Mouse (Mus musculus) testis, adult 2 months (tissue): ENCODE measurements around the gene March11. TPM values are rescaled to one million over a fixed set of nuclear protein-coding genes. Genes with fewer than 3 reads are reported as not detected.

Source experiments
- H3K27ac ChIP-seq: fragments of 200-500 bp; 2 replicates; pipeline ENCODE4 v1.5.1; 2012; ENCODE audit warnings: low read depth, low read length; ENCODE audit not compliant: control insufficient read depth, insufficient read depth
- H3K27me3 ChIP-seq: fragments of 200-500 bp; 2 replicates; pipeline ENCODE4 v1.6.1; 2012; ENCODE audit warnings: mild to moderate bottlenecking, low read length, moderate library complexity; ENCODE audit not compliant: control insufficient read depth, insufficient read depth
- H3K36me3 ChIP-seq: fragments of 200-500 bp; 2 replicates; pipeline ENCODE4 v1.6.1; 2012; ENCODE audit warnings: mild to moderate bottlenecking, low read length; ENCODE audit not compliant: control insufficient read depth, insufficient read depth
- H3K4me1 ChIP-seq: fragments of 200-500 bp; 2 replicates; pipeline ENCODE4 v1.6.1; 2012; ENCODE audit warnings: low read length; ENCODE audit not compliant: control insufficient read depth, insufficient read depth
- H3K4me3 ChIP-seq: fragments of 200-500 bp; 2 replicates; pipeline ENCODE4 v1.5.1; 2012; ENCODE audit warnings: low read depth, mild to moderate bottlenecking, low read length, moderate library complexity, mixed read lengths; ENCODE audit not compliant: control insufficient read depth
- CTCF ChIP-seq: fragments of 200-500 bp; IDR thresholded peaks from 2 replicates; pipeline ENCODE4 v1.5.1; 2012; ENCODE audit warnings: low read depth, mild to moderate bottlenecking, inconsistent platforms, low read length, moderate library complexity; ENCODE audit not compliant: control insufficient read depth, insufficient read depth, insufficient replicate concordance
- POLR2A ChIP-seq: fragments of 200-500 bp; IDR thresholded peaks from 2 replicates; pipeline ENCODE4 v1.6.1; 2012; ENCODE audit warnings: low read depth, mild to moderate bottlenecking, inconsistent platforms, low read length, moderate library complexity; ENCODE audit not compliant: control insufficient read depth
- polyA plus RNA-seq: library from polyadenylated mRNA; depleted of rRNA; stranded (reverse); fragments of >200 nt; gene quantifications from 2 replicates; pipeline ENCODE4 v1.2.3, GENCODE M21; 2012

March11 gene
- polyA plus RNA-seq, 1 experiment: 534 TPM

GRCm38 (mm10) chr15:26373759-26374158, 64.9 kb downstream of the March11 start:
- TF ChIP-seq CTCF (no peak), POLR2A (no peak)
- Histone ChIP-seq H3K4me1 (no peaks in the 10 kb centered on the region), H3K27ac (no peak overlapping the region), H3K4me3 (no peak overlapping the region), H3K27me3 (no peaks in the 10 kb centered on the region), H3K36me3 (no peaks in the 10 kb centered on the region)

DNA sequence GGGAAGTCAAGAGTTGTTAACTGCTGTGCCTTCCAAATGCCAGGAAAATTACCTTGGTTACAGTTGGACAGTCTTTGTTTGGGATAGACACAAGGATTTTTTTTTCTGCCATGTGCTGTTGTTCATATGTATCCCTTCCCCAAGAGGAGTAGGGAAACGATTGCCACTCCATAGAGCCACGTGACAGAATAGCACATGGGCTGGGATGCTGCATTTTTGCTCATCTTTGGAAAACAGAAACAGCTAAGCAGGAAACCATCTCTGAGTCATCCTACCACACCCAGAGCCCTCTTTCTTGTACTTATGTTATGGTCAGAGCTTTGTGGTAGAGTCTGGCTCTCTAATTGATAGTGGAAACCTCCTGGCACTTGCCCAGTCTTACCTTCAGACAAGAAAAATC, 65.4 kb downstream of the March11 start:
- no peak overlapping the region for H3K4me3 ChIP-seq
- H3K27me3 ChIP-seq: no peaks in the 10 kb centered on the region
- H3K27ac ChIP-seq: no peak overlapping the region
- no peaks in the 10 kb centered on the region for H3K4me1 ChIP-seq
- TF ChIP-seq CTCF (no peak), POLR2A (no peak)
- H3K36me3 ChIP-seq: no peaks in the 10 kb centered on the region

GRCm38 (mm10) chr15:26374946-26375345, 66.1 kb downstream of the March11 start:
- Histone ChIP-seq H3K27me3 (no peaks in the 10 kb centered on the region), H3K27ac (no peak overlapping the region), H3K36me3 (no peaks in the 10 kb centered on the region), H3K4me1 (no peaks in the 10 kb centered on the region), H3K4me3 (no peak overlapping the region)
- no peak for TF ChIP-seq POLR2A

DNA sequence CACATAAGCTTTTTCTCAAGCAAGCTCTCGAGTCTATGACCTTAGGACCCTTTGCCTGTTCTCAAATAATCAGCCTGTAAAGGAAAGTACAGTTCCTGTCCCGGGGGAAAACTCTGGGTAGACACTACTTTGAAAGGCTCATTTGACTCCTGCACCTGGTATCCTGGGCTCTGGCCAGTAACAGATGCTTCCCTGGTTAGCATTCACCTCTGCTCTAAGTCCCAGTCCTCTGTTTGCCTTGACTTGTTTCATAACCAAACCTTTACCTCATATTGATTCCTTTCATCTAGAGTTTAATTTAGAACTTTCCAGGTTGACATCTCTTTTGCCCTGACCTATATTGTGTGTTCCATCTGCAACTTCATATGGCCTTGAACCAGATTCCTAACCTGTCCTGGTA, 68.5 kb downstream of the March11 start:
- H3K36me3 ChIP-seq: no peaks in the 10 kb centered on the region
- no peaks in the 10 kb centered on the region for H3K4me1 ChIP-seq
- H3K4me3 ChIP-seq: no peak overlapping the region
- no peak overlapping the region for H3K27ac ChIP-seq
- H3K27me3 ChIP-seq: no peaks in the 10 kb centered on the region
- no peak for TF ChIP-seq CTCF

- no peak for TF ChIP-seq POLR2A
- Histone ChIP-seq H3K27me3 (no peaks in the 10 kb centered on the region), H3K4me3 (no peak overlapping the region), H3K36me3 (no peaks in the 10 kb centered on the region), H3K4me1 (no peaks in the 10 kb centered on the region), H3K27ac (no peak overlapping the region)
Observed at GRCm38 (mm10) chr15:26378879-26379278, 70.0 kb downstream of the March11 start.

- Histone ChIP-seq H3K4me3 (no peak overlapping the region), H3K27me3 (no peaks in the 10 kb centered on the region), H3K4me1 (no peaks in the 10 kb centered on the region), H3K36me3 (no peaks in the 10 kb centered on the region), H3K27ac (no peak overlapping the region)
- TF ChIP-seq POLR2A (no peak), CTCF (no peak)
Observed at GRCm38 (mm10) chr15:26379831-26380230, 71.0 kb downstream of the March11 start.

- no peaks in the 10 kb centered on the region for H3K4me1 ChIP-seq
- no peak overlapping the region for H3K4me3 ChIP-seq
- H3K36me3 ChIP-seq: no peaks in the 10 kb centered on the region
- no peaks in the 10 kb centered on the region for H3K27me3 ChIP-seq
- no peak overlapping the region for H3K27ac ChIP-seq
- TF ChIP-seq POLR2A: no peak
- TF ChIP-seq CTCF: no peak
Observed at GRCm38 (mm10) chr15:26380844-26381243, 72.0 kb downstream of the March11 start.

DNA sequence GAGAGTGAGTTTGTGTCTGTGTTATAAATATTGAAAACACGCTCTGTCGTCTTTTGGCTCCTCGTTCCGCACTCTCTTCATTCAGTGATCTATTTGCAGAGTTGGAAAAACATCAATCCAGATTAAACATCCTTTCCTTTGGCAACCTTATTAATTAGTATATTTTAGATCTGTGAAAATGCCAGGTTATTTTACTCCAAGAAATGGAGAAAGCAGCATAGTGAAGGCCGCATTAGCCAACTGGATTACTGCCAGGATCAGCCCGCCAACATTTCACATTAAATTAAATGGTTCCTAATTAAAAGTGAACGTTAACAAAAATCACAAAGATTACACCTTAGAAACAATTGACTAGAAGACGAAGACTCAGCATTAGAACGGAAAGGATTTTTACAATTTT, 81.2 kb downstream of the March11 start:
- H3K27ac ChIP-seq: no peak overlapping the region
- no peaks in the 10 kb centered on the region for H3K36me3 ChIP-seq
- no peak overlapping the region for H3K4me3 ChIP-seq
- TF ChIP-seq POLR2A (no peak), CTCF (no peak)
- no peaks in the 10 kb centered on the region for H3K27me3 ChIP-seq
- no peaks in the 10 kb centered on the region for H3K4me1 ChIP-seq
